Mouse (Mus musculus) G1E (cell line): ENCODE data around the gene Fam43a.

Experiments
- CTCF ChIP-seq: IDR thresholded peaks from 2 replicates; pipeline ENCODE4 v1.5.1; 2012; ENCODE audit warnings: low read depth, low read length, inconsistent platforms, mixed read lengths
- GATA1 ChIP-seq: IDR thresholded peaks from 2 replicates; pipeline ENCODE4 v1.6.1; 2012; ENCODE audit warnings: borderline replicate concordance, low read length, inconsistent platforms, mixed read lengths
- GATA2 ChIP-seq: IDR thresholded peaks from 2 replicates; pipeline ENCODE4 v1.6.1; 2012; ENCODE audit warnings: low read depth, low read length, inconsistent platforms, borderline replicate concordance
- TAL1 ChIP-seq: conservative IDR thresholded peaks from 2 replicates; pipeline ENCODE4 v1.6.1; 2012; ENCODE audit warnings: low read depth, low read length, inconsistent platforms, mixed read lengths

- no peak for TF ChIP-seq CTCF
- no peak for TF ChIP-seq TAL1
- TF ChIP-seq GATA1: no peak
- no peak for TF ChIP-seq GATA2
Measured at GRCm38 (mm10) chr16:30604061-30604806, 4.7 kb downstream of the Fam43a start.
